Mouse (Mus musculus) adrenal gland, adult 2 months (tissue): ENCODE measurements around the gene B3gnt2. TPM values are rescaled to one million over a fixed set of nuclear protein-coding genes. Genes with fewer than 3 reads are reported as not detected.
"Not testable (repeated sequence)": the region's sequence is repeated elsewhere in the genome, so short reads cannot be mapped to it uniquely, and the experiment has no call there.

ENCODE experiments used
- DNase-seq: peaks from one replicate; pipeline ENCODE4 v3.0.0; 2021
- polyA plus RNA-seq: library from polyadenylated mRNA; depleted of rRNA; stranded (reverse); fragments of >200 nt; gene quantifications from 2 replicates; pipeline ENCODE4 v1.2.3, GENCODE M21; 2012
- total RNA-seq, 2 experiments: library from RNA; stranded (reverse); gene quantifications; 2 replicates each; pipeline ENCODE4 v1.2.3; 2021

B3gnt2 gene
- total and polyA plus RNA-seq, 3 experiments: 47.6 to 64.7 (median 54.5) TPM

- DNase-seq: no peak
Measured at GRCm38 (mm10) chr11:22774821-22775220, 85.9 kb downstream of the B3gnt2 start.

DNA sequence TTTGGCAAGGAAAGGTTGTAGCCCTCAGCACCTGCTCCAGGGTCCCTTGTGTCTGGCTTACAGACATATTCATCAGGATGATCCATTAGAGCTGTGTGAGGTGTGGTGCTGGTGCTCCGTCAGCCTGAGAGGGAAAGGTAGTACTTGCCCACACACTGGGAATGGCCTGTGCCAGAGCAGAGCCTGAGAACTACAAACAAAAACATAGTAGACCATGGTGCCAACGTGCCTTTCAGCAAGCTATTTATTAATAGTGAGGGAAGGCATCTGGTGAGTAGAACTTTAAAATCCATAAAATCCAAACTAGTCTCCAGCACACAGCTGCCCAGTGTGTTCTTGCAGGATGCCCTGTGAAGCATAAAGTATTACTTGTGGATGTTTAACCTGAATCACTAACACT, 94.5 kb downstream of the B3gnt2 start:
- no peak for DNase-seq

GRCm38 (mm10) chr11:22765425-22765824, 95.3 kb downstream of the B3gnt2 start:
- no peak for DNase-seq

- DNase-seq: no peak
Measured at GRCm38 (mm10) chr11:22763556-22764295, 97.0 kb downstream of the B3gnt2 start.

- no peak for DNase-seq
Measured at GRCm38 (mm10) chr11:22763055-22763454, 97.7 kb downstream of the B3gnt2 start.

DNA sequence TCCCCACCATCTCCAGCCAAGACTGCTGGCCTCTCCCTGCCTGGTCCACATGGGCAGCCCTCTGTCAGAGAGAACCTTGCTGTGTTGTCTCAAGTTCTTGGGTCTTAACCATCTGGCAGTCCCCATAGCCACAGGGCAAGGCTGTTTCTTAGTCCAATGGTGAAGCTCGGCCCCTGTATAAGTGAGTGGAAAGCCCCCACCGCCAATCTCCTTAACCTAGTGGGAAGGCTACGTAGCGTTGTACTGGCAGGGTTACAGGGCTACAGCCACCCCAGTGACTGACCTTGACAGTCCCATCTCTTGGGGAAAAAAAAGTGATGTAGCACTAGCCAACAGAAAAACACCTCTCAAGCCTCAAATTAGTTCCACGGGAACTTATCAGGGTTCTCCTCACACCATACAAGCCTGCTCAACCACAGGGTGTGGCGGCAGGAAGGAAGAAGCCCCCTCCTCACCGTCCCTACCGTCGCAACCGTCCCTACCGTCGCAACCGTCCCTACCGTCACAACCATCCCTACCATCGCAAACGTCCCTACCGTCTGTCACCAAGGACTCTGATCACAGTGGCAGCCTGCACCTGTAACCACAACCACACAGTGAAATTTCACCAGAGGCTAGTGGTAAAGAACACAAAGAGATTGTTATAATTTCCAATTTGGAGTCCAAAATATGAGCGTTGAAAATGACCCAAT, 98.4 kb downstream of the B3gnt2 start:
- DNase-seq: no peak

DNA sequence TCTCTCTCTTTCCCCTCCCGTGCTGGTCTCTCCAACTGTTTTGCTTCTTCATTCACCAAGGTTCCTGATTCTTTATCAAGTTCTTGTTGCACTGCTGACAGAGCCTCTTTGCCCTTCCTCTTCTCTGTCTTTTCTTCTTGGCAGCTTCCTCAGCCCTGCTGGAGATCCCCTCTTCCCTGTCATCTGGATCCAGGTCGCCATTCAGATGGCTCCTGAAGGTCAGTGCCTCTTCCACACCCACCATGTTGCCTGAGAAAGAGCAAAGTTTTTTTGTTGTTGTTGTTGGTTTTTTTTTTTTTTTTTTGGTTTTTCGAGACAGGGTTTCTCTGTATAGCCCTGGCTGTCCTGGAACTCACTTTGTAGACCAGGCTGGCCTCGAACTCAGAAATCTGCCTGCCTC, 101.0 kb downstream of the B3gnt2 start:
- DNase-seq: no peak

- DNase-seq: no peak
Measured at GRCm38 (mm10) chr11:22756168-22756980, 104.4 kb downstream of the B3gnt2 start.

GRCm38 (mm10) chr11:22755180-22755579, 105.6 kb downstream of the B3gnt2 start:
- peak; percentile 84 for DNase-seq

GRCm38 (mm10) chr11:22752596-22752995, 108.2 kb downstream of the B3gnt2 start:
- no peak for DNase-seq

- DNase-seq: no peak
Measured at GRCm38 (mm10) chr11:22751592-22751991, 109.2 kb downstream of the B3gnt2 start.

GRCm38 (mm10) chr11:22747406-22747805, 113.4 kb downstream of the B3gnt2 start:
- no peak for DNase-seq

DNA sequence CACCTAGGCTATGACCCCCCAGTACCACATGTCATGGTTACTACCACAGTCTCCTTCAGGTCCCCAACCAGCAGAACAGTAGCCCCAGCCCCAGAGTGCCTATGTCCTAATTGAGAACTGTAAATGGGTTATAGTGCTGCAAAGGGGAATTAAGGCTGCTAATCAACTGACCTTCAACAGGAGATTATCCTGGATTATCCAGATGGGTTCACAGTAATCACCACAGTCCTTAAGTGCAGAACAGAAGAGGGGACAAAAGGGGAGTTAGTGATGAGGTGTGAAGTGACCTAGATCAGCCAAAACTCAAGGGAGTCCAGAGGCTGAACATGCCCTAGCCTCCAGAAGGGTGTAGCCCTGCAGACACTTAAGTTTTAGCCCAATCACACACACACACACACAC, 115.4 kb downstream of the B3gnt2 start:
- no peak for DNase-seq

DNA sequence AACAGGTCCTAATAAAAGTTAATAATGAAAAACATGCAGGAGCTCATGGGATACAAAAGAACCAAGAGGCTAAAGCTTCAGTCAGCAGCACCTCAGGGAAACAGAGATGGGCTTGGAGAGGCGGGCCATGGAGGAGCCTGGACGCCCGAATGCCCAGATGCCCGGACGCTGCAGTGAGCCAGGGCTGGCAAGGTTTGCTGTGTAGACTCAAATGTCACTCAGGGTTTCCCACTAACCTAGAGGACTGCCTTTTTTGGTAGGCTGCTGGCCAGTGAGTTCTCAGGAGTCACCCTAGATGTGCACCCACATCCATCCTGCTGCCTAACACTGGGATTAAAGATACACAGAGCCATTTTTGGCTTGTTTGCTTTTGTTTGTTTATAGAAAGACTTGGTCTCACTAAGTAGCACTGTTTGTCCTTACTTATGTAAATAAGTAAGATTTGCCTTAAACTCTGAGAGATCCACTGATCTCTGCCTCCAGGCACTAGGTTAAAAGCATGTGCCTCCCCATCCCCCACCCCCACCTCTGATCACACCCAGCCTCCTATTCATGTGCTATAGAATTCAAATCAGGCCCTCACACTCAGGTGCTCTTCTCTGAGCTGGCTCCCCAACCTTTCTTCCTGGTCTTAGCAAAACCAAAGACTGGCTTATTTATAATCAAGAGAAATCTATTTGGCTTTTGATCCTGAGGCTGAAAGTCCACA, 117.0 kb downstream of the B3gnt2 start:
- DNase-seq: no peak

- no peak for DNase-seq
Measured at GRCm38 (mm10) chr11:22741998-22742626, 118.6 kb downstream of the B3gnt2 start.

- no peak for DNase-seq
Measured at GRCm38 (mm10) chr11:22741436-22741835, 119.3 kb downstream of the B3gnt2 start.

- no peak for DNase-seq
Measured at GRCm38 (mm10) chr11:22739497-22740288, 121.1 kb downstream of the B3gnt2 start.

DNA sequence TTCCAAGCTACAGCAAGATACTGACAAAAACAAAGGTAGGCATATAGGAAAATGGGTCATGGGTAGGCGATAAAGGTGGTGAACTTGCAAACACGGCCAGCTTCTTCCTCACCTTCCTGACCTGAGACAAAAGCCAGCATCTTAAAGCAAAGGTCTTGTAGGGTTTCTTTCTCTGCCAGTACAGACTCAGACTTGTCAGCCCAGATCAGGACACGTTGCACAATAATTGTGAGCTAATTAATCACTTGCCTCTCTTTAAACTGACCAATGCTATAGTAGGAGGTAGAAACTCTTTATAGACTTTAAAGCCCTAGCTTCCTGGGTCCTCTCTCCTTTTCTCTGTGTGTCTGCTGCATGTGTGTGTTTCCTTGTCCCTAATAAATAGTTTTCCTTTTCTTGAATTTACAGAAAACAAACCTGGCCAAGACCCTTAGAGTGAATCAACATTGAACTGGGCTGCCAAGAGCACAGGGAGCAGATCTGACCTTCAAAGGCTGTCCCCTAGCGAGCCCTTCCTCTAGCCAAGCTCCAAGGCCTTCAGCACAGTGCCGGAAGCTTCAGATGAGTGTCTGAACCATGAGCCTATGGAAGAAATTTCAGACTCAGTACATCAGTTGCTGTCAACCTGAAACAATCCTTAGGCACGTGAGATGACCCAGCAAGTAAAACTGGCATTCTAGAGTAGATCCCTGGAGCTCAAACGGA, 124.1 kb downstream of the B3gnt2 start:
- DNase-seq: peak; percentile 65

- DNase-seq: not testable (repeated sequence)
Measured at GRCm38 (mm10) chr11:22735128-22735527, 125.6 kb downstream of the B3gnt2 start.

DNA sequence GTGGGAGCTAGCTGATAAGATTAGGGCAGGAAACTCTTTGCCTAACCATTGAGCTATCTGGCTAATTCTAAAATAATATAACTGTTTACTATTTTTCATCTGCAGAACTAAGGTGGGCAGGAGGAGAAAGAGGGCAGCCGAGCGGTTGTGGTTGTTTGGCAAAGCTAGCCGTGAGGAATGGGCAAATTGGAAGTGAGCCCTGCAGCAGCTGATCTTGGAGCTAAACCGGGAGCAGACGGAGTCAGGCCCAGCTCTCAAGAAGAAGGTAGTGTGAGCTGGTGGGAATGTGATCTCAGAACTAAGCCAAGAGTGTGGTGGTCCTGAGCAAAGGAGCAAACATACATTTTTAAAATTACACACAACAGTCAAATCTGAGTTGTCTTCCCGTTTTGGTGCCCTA, 126.8 kb downstream of the B3gnt2 start:
- no peak for DNase-seq
